In the genomic region with DNA sequence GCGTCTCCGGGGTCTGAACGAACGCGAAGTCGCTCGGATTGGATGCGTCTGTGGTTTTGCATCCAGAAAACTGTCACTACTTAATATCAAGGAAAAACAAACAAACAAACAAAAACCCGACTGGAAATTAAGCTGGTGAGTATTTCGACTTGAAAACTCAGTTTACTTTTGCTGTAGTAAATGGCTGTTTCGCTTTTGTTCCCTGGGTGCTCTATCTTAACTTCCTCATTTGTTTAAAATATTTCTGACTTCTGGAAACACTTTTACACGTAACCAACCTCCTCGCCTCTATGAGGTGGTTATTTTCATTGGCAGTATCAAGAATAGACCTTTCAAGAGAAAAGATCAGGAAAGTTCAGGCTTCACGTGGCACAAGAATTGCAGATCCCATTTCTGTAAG, we compare ENCODE assay signal across 9 mouse cellular contexts. TPM values are rescaled to one million over a fixed set of nuclear protein-coding genes. Genes with fewer than 3 reads are reported as not detected.
DNase-seq lines count a peak whose midpoint lies in the region; ATAC-seq and TF ChIP-seq lines count a peak whose summit lies in the region.
"Had no signal": no experiment of that assay in that cellular context is flagged by ENCODE, and none has a peak within 500 bp of the region (broad histone marks: within the 10 kb centered on the region; RNA-seq: fewer than 3 reads in every experiment).

No protein-coding gene starts in this region.

- H3K9ac ChIP-seq in heart, postnatal 0 days (replicated peaks; ENCODE audit: low read depth, low read length) = peak overlapping the region; percentile 95
- H3K9ac ChIP-seq in hindbrain, embryonic 13.5 days = peak overlapping the region; percentile 90
- peak overlapping the region; percentile 77 for H3K9ac ChIP-seq in midbrain, embryonic 14.5 days (replicated peaks; ENCODE audit: low read length)

- H3K4me1 ChIP-seq in heart, postnatal 0 days (ENCODE audit: control insufficient read depth, insufficient read depth) = peaks cover 6% of the 10 kb centered on the region
- peaks cover 26% of the 10 kb centered on the region for H3K4me1 ChIP-seq in hindbrain, embryonic 13.5 days (replicated peaks)
- H3K4me1 ChIP-seq in midbrain, embryonic 14.5 days (ENCODE audit: control insufficient read depth, insufficient read depth, low read length) = peaks cover 17% of the 10 kb centered on the region

- H3K4me3 ChIP-seq in heart, postnatal 0 days (ENCODE audit: low read depth, low read length) = peak overlapping the region; percentile 95
- H3K4me3 ChIP-seq in hindbrain, embryonic 13.5 days = peak overlapping the region; percentile 92
- H3K4me3 ChIP-seq in midbrain, embryonic 14.5 days (replicated peaks; ENCODE audit: low read depth, low read length) = peak overlapping the region; percentile 95

- TF ChIP-seq EP300 in heart, postnatal 0 days (IDR thresholded peaks at IDR 0.05; ENCODE audit: low read depth) = no peak

- H3K36me3 ChIP-seq in heart, postnatal 0 days (replicated peaks; ENCODE audit: control insufficient read depth, insufficient read depth, low read length) = peaks cover 20% of the 10 kb centered on the region
- peaks cover 18% of the 10 kb centered on the region for H3K36me3 ChIP-seq in hindbrain, embryonic 13.5 days
- H3K36me3 ChIP-seq in midbrain, embryonic 14.5 days (ENCODE audit: control insufficient read depth, insufficient read depth, low read length) = peaks cover 24% of the 10 kb centered on the region

- TF ChIP-seq CTCF in heart, postnatal 0 days (IDR thresholded peaks at IDR 0.05; ENCODE audit: low read depth) = no peak

- ATAC-seq in heart, postnatal 0 days (ENCODE audit: insufficient read depth, low read depth) = no peak
- ATAC-seq in hindbrain, embryonic 13.5 days (ENCODE audit: low FRiP score) = no peak
- ATAC-seq in midbrain, embryonic 14.5 days (ENCODE audit: low FRiP score, low TSS enrichment) = no peak
- ATAC-seq in frontal cortex, adult (ENCODE audit: low TSS enrichment) = no peak

- DNase-seq in heart, postnatal 0 days (ENCODE audit: low spot score) = no peak
- DNase-seq in heart, adult 18-20 months = no peak
- peak; percentile 7 for DNase-seq in Muller cell, postnatal 12 days (ENCODE audit: inconsistent ontology term)
- no peak for DNase-seq in midbrain, embryonic 14.5 days
- DNase-seq in urinary bladder, postnatal 10 days (ENCODE audit: low spot score) = no peak
- no peak for DNase-seq in urinary bladder, adult 2 months (ENCODE audit: low spot score)

- no peaks in the 10 kb centered on the region for H3K9me3 ChIP-seq in heart, postnatal 0 days (replicated peaks; ENCODE audit: control insufficient read depth, low read length)
- no peaks in the 10 kb centered on the region for H3K9me3 ChIP-seq in hindbrain, embryonic 13.5 days
- no peaks in the 10 kb centered on the region for H3K9me3 ChIP-seq in midbrain, embryonic 14.5 days (ENCODE audit: control insufficient read depth, low read length)

- 2% methylated on average over 14 of the region's 14 CpGs for WGBS in heart, postnatal 0 days
- WGBS in hindbrain, embryonic 13.5 days = 8% methylated on average over 14 of the region's 14 CpGs
- WGBS in midbrain, embryonic 14.5 days = 8% methylated on average over 14 of the region's 14 CpGs

- peak overlapping the region; percentile 99 for H3K27ac ChIP-seq in heart, postnatal 0 days (ENCODE audit: low read depth)
- H3K27ac ChIP-seq in hindbrain, embryonic 13.5 days = peak overlapping the region; percentile 98; the same call in 1 of the 2 replicates
- no peak overlapping the region for H3K27ac ChIP-seq in midbrain, embryonic 14.5 days (replicated peaks; ENCODE audit: low read depth, low read length)

- H3K27me3 ChIP-seq in heart, postnatal 0 days (ENCODE audit: control insufficient read depth, insufficient read depth, low read length) = no peaks in the 10 kb centered on the region
- no peaks in the 10 kb centered on the region for H3K27me3 ChIP-seq in hindbrain, embryonic 13.5 days
- H3K27me3 ChIP-seq in midbrain, embryonic 14.5 days (ENCODE audit: control insufficient read depth, insufficient read depth, low read length) = no peaks in the 10 kb centered on the region
- H3K27me3 ChIP-seq: Patski had no signal

- peak overlapping the region; percentile 83 for H3K4me2 ChIP-seq in heart, postnatal 0 days (ENCODE audit: low read depth, low read length)
- H3K4me2 ChIP-seq in hindbrain, embryonic 13.5 days = peak overlapping the region; percentile 71
- H3K4me2 ChIP-seq in midbrain, embryonic 14.5 days (ENCODE audit: low read length) = peak overlapping the region; percentile 71

RNA-seq across cellular contexts. Expression of gene Cggbp1, which starts 1.1 kb away (rescaled TPM):
- 28.9 and 29.6 TPM in 2 replicates for total RNA-seq in heart, postnatal 0 days (2014; rRNA removed; ENCODE audit: low replicate concordance)
- polyA plus RNA-seq in heart, postnatal 0 days (2015; fragmentation: Nextera tagmentation; extraction: Ambion mirVana) = 27.5 and 29.5 TPM in 2 replicates
- total RNA-seq in heart, adult 18-20 months (2021) = 10 to 100 TPM; 42.2 to 44.5 TPM
- polyA plus RNA-seq in hindbrain, embryonic 13.5 days (2015; fragmentation: Nextera tagmentation; extraction: Ambion mirVana) = 68.2 and 72.9 TPM in 2 replicates
- 80.6 and 106 TPM in 2 replicates for polyA plus RNA-seq in midbrain, embryonic 14.5 days (2014; fragmentation: Nextera tagmentation; extraction: Ambion mirVana)
- 46.5 and 51.7 TPM in 2 replicates for polyA plus RNA-seq in urinary bladder, adult 2 months (2012; rRNA removed)

RNA-seq across cellular contexts. Expression of gene Zfp654, which starts 1.4 kb away (rescaled TPM):
- total RNA-seq in heart, postnatal 0 days (2014; rRNA removed; ENCODE audit: low replicate concordance) = 5.4 and 8.9 TPM in 2 replicates
- polyA plus RNA-seq in heart, postnatal 0 days (2015; fragmentation: Nextera tagmentation; extraction: Ambion mirVana) = 3.0 and 3.3 TPM in 2 replicates
- total RNA-seq in heart, adult 18-20 months (2021) = 1 to 10 TPM; 8.9 to 9.7 TPM
- 6.1 and 6.7 TPM in 2 replicates for polyA plus RNA-seq in hindbrain, embryonic 13.5 days (2015; fragmentation: Nextera tagmentation; extraction: Ambion mirVana)
- polyA plus RNA-seq in midbrain, embryonic 14.5 days (2014; fragmentation: Nextera tagmentation; extraction: Ambion mirVana) = 8.6 and 10.8 TPM in 2 replicates
- 8.4 and 8.5 TPM in 2 replicates for polyA plus RNA-seq in urinary bladder, adult 2 months (2012; rRNA removed)
